Mouse (Mus musculus) intestine, postnatal 0 days (tissue): ENCODE data around the gene Cx3cr1. TPM values are rescaled to one million over a fixed set of nuclear protein-coding genes. Genes with fewer than 3 reads are reported as not detected.

Experiments
- ATAC-seq: fragments of 200-750 bp; cut with Nextera tagmentation; 2 replicates; pipeline ENCODE4 v1.8.0; 2017; ENCODE audit warnings: mild to moderate bottlenecking, moderate TSS enrichment, moderate library complexity
- H3K27ac ChIP-seq: fragments of 300-500 bp; sonication (generic); 2 replicates; pipeline ENCODE4 v1.5.1; 2014; ENCODE audit warnings: mild to moderate bottlenecking, low read depth, low read length, moderate library complexity
- H3K27me3 ChIP-seq: fragments of 300-500 bp; sonication (generic); replicated peaks from 2 replicates; pipeline ENCODE4 v1.6.1; 2014; ENCODE audit warnings: low read length, mixed read lengths; ENCODE audit not compliant: control insufficient read depth, insufficient read depth
- H3K36me3 ChIP-seq: fragments of 300-500 bp; sonication (generic); 2 replicates; pipeline ENCODE4 v1.6.1; 2014; ENCODE audit warnings: mild to moderate bottlenecking, moderate library complexity; ENCODE audit not compliant: control insufficient read depth, insufficient read depth
- H3K4me1 ChIP-seq: fragments of 300-500 bp; sonication (generic); replicated peaks from 2 replicates; pipeline ENCODE4 v1.6.1; 2014; ENCODE audit warnings: antibody characterized with exemption, low read length, mixed read lengths; ENCODE audit not compliant: control insufficient read depth, insufficient read depth
- H3K4me2 ChIP-seq: fragments of 300-500 bp; sonication (generic); replicated peaks from 2 replicates; pipeline ENCODE4 v1.6.1; 2014; ENCODE audit warnings: low read depth, mild to moderate bottlenecking, moderate library complexity
- H3K4me3 ChIP-seq: fragments of 300-500 bp; sonication (generic); 2 replicates; pipeline ENCODE4 v1.5.1; 2014; ENCODE audit warnings: low read depth, low read length
- H3K9ac ChIP-seq: fragments of 300-500 bp; sonication (generic); 2 replicates; pipeline ENCODE4 v1.6.1; 2014; ENCODE audit warnings: mild to moderate bottlenecking, low read depth, low read length
- H3K9me3 ChIP-seq: fragments of 300-500 bp; sonication (generic); 2 replicates; pipeline ENCODE4 v1.6.1; 2016; ENCODE audit warnings: mixed run types; ENCODE audit not compliant: control insufficient read depth
- CTCF ChIP-seq: sonication (generic); IDR thresholded peaks from 2 replicates; pipeline ENCODE4 v1.5.1; 2016; ENCODE audit warnings: low read depth, mild to moderate bottlenecking, control low read depth, antibody characterized with exemption, moderate library complexity
- WGBS: fragments of 180-500 bp; shearing (Covaris S2); extraction: QIAGEN DNeasy Blood & Tissue Kit; methylation state at CpG from one replicate; pipeline ENCODE4 v1.1.7; 2014; 5-methylcytosine and 5-hydroxymethylcytosine counted together
- polyA plus RNA-seq: library from polyadenylated mRNA; unstranded; fragments of >200 nt; fragmentation: Nextera tagmentation; extraction: Ambion mirVana; gene quantifications from 2 replicates; pipeline ENCODE4 v1.2.1, GENCODE M21; 2015

The Cx3cr1 gene
- polyA plus RNA-seq, 1 experiment from 2014 or later: 5.4 TPM

- 80% methylated on average over 8 of the region's 8 CpGs for WGBS
- Histone ChIP-seq H3K4me1 (no peaks in the 10 kb centered on the region), H3K4me2 (no peak overlapping the region), H3K4me3 (no peak overlapping the region), H3K27me3 (no peaks in the 10 kb centered on the region), H3K27ac (no peak overlapping the region), H3K36me3 (no peaks in the 10 kb centered on the region), H3K9ac (no peak overlapping the region), H3K9me3 (0 out of 2 replicates have a peak, but pooled peaks cover 2% of the 10 kb centered on the region)
- peak; percentile 25; the same call in 1 of the 2 replicates for TF ChIP-seq CTCF
- no peak for ATAC-seq
Observed at GRCm38 (mm10) chr9:120080546-120081108, 10.9 kb upstream of the Cx3cr1 start.

- whole genome bisulfite sequencing: 58% methylated on average over 7 of the region's 7 CpGs
Observed at GRCm38 (mm10) chr9:120079901-120080300, 10.2 kb upstream of the Cx3cr1 start.

GRCm38 (mm10) chr9:120078241-120078640, 8.6 kb upstream of the Cx3cr1 start:
- H3K4me2 ChIP-seq: no peak overlapping the region

More at GRCm38 (mm10) chr9:120079901-120080300, 10.2 kb upstream of the Cx3cr1 start:
- Histone ChIP-seq H3K36me3 (no peaks in the 10 kb centered on the region), H3K4me1 (no peaks in the 10 kb centered on the region), H3K27ac (no peak overlapping the region), H3K9ac (no peak overlapping the region), H3K27me3 (no peaks in the 10 kb centered on the region), H3K4me3 (no peak overlapping the region), H3K9me3 (0 out of 2 replicates have a peak, but pooled peaks cover 2% of the 10 kb centered on the region), H3K4me2 (no peak overlapping the region)
- no peak for TF ChIP-seq CTCF
- no peak for ATAC-seq

GRCm38 (mm10) chr9:120074516-120074915, 4.8 kb upstream of the Cx3cr1 start:
- no peak overlapping the region for H3K27ac ChIP-seq
- no peak overlapping the region for H3K4me2 ChIP-seq
- no peaks in the 10 kb centered on the region for H3K4me1 ChIP-seq
- H3K9ac ChIP-seq: no peak overlapping the region
- no peaks in the 10 kb centered on the region for H3K27me3 ChIP-seq
- ATAC-seq: no peak
- H3K36me3 ChIP-seq: no peaks in the 10 kb centered on the region
- H3K4me3 ChIP-seq: no peak overlapping the region
- 82% methylated on average over 7 of the region's 7 CpGs for WGBS
- H3K9me3 ChIP-seq: 0 out of 2 replicates have a peak, but pooled peaks cover 2% of the 10 kb centered on the region
- TF ChIP-seq CTCF: no peak

More at GRCm38 (mm10) chr9:120078241-120078640, 8.6 kb upstream of the Cx3cr1 start:
- H3K9ac ChIP-seq: no peak overlapping the region
- H3K9me3 ChIP-seq: 0 out of 2 replicates have a peak, but pooled peaks cover 2% of the 10 kb centered on the region
- ATAC-seq: no peak
- H3K27me3 ChIP-seq: no peaks in the 10 kb centered on the region
- no peak overlapping the region for H3K27ac ChIP-seq
- no peak overlapping the region for H3K4me3 ChIP-seq
- H3K36me3 ChIP-seq: no peaks in the 10 kb centered on the region
- no peaks in the 10 kb centered on the region for H3K4me1 ChIP-seq
- 81% methylated on average over 3 of the region's 3 CpGs for WGBS
- no peak for TF ChIP-seq CTCF

GRCm38 (mm10) chr9:120073169-120073568, 3.5 kb upstream of the Cx3cr1 start:
- H3K9ac ChIP-seq: no peak overlapping the region
- H3K4me1 ChIP-seq: no peaks in the 10 kb centered on the region
- TF ChIP-seq CTCF: peak; percentile 95
- no peak overlapping the region for H3K4me2 ChIP-seq
- H3K27ac ChIP-seq: no peak overlapping the region
- peak; percentile 45; the same call in 1 of the 2 replicates for ATAC-seq
- no peak overlapping the region for H3K4me3 ChIP-seq
- H3K27me3 ChIP-seq: no peaks in the 10 kb centered on the region
- no peaks in the 10 kb centered on the region for H3K9me3 ChIP-seq
- 11% methylated on average over 3 of the region's 3 CpGs for WGBS
- H3K36me3 ChIP-seq: no peaks in the 10 kb centered on the region

- H3K9ac ChIP-seq: no peak overlapping the region
- no peak for ATAC-seq
- WGBS: 64% methylated on average over 2 of the region's 2 CpGs
- H3K4me1 ChIP-seq: no peaks in the 10 kb centered on the region
- H3K4me2 ChIP-seq: no peak overlapping the region
- H3K27ac ChIP-seq: no peak overlapping the region
- TF ChIP-seq CTCF: no peak
- H3K27me3 ChIP-seq: no peaks in the 10 kb centered on the region
- H3K4me3 ChIP-seq: no peak overlapping the region
- no peaks in the 10 kb centered on the region for H3K36me3 ChIP-seq
- H3K9me3 ChIP-seq: no peaks in the 10 kb centered on the region
Observed at GRCm38 (mm10) chr9:120071251-120071650, 1.6 kb upstream of the Cx3cr1 start.
